Mouse (Mus musculus) embryonic facial prominence, embryonic 13.5 days (tissue): ENCODE measurements around the gene Creb5. TPM values are rescaled to one million over a fixed set of nuclear protein-coding genes. Genes with fewer than 3 reads are reported as not detected.
"Not testable (repeated sequence)": the region's sequence is repeated elsewhere in the genome, so short reads cannot be mapped to it uniquely, and the experiment has no call there.

Experiments
- ATAC-seq: fragments of 200-750 bp; cut with Nextera tagmentation; 2 replicates; pipeline ENCODE4 v1.8.0; 2017; ENCODE audit warnings: low read depth; ENCODE audit not compliant: insufficient number of reproducible peaks, insufficient read depth, low FRiP score, low TSS enrichment
- H3K27ac ChIP-seq: fragments of 300-500 bp; sonication (generic); 2 replicates; pipeline ENCODE4 v1.5.1; 2015; ENCODE audit warnings: moderate library complexity, mild to moderate bottlenecking, inconsistent platforms
- H3K27me3 ChIP-seq: fragments of 300-500 bp; sonication (generic); 2 replicates; pipeline ENCODE4 v1.6.1; 2015; ENCODE audit warnings: mild to moderate bottlenecking, inconsistent platforms
- H3K36me3 ChIP-seq: fragments of 300-500 bp; sonication (generic); 2 replicates; pipeline ENCODE4 v1.6.1; 2015; ENCODE audit warnings: mild to moderate bottlenecking, inconsistent platforms
- H3K4me1 ChIP-seq: fragments of 300-500 bp; sonication (generic); 2 replicates; pipeline ENCODE4 v1.6.1; 2015; ENCODE audit warnings: inconsistent platforms
- H3K4me2 ChIP-seq: fragments of 300-500 bp; sonication (generic); 2 replicates; pipeline ENCODE4 v1.6.1; 2015; ENCODE audit warnings: moderate library complexity, mild to moderate bottlenecking, inconsistent platforms
- H3K4me3 ChIP-seq: fragments of 300-500 bp; sonication (generic); 2 replicates; pipeline ENCODE4 v1.5.1; 2015; ENCODE audit warnings: mild to moderate bottlenecking, inconsistent platforms
- H3K9ac ChIP-seq: fragments of 300-500 bp; sonication (generic); 2 replicates; pipeline ENCODE4 v1.6.1; 2015; ENCODE audit warnings: mild to moderate bottlenecking, inconsistent platforms
- H3K9me3 ChIP-seq: fragments of 300-500 bp; sonication (generic); 2 replicates; pipeline ENCODE4 v1.6.1; 2016; ENCODE audit warnings: inconsistent platforms
- WGBS: fragments of 180-500 bp; shearing (Covaris S2); methylation state at CpG from one replicate; pipeline ENCODE4 v1.1.7; 2015; ENCODE audit warnings: mixed read lengths; 5-methylcytosine and 5-hydroxymethylcytosine counted together
- polyA plus RNA-seq: library from polyadenylated mRNA; unstranded; fragments of >200 nt; fragmentation: Nextera tagmentation; extraction: Ambion mirVana; gene quantifications from 2 replicates; pipeline ENCODE4 v1.2.1, GENCODE M21; 2015

The Creb5 gene
- polyA plus RNA-seq, 1 experiment from 2014 or later, result 21.8 TPM

DNA sequence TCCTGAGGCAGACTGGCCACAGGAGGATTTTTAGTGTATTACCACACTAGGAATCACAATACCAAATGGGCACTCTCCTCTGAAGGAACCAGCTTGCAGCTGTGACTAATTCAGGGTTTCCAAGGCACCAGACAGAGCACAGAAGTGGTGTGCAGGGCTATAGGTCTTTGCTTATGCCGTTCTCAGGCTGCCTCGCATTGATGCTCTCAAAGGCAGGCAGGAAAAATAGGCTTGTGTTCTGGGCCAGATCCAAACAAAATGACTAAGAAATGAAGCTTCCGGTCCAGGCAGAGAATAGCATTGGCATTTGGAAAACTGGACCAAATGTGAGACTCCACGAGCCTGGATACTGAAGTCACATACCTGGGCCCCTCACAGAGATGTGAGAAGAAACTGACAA is 108.1 kb downstream of the Creb5 start:
- Histone ChIP-seq H3K36me3 (no peaks in the 10 kb centered on the region), H3K27ac (peak overlapping the region; percentile 33; the same call in 1 of the 2 replicates), H3K4me1 (peaks cover 45% of the 10 kb centered on the region), H3K4me2 (no peak overlapping the region), H3K27me3 (no peaks in the 10 kb centered on the region), H3K4me3 (no peak overlapping the region), H3K9ac (no peak overlapping the region), H3K9me3 (no peaks in the 10 kb centered on the region)
- ATAC-seq, result no peak
- 42% methylated on average over 4 of the region's 4 CpGs for WGBS

GRCm38 (mm10) chr6:53396421-53396820 is 109.4 kb downstream of the Creb5 start:
- H3K9me3 ChIP-seq, result no peaks in the 10 kb centered on the region
- no peaks in the 10 kb centered on the region for H3K36me3 ChIP-seq
- peaks cover 48% of the 10 kb centered on the region for H3K4me1 ChIP-seq
- H3K4me2 ChIP-seq, result no peak overlapping the region
- no peak overlapping the region for H3K9ac ChIP-seq
- WGBS, result 86% methylated on average over 3 of the region's 3 CpGs
- H3K4me3 ChIP-seq, result no peak overlapping the region
- no peak for ATAC-seq
- no peaks in the 10 kb centered on the region for H3K27me3 ChIP-seq
- no peak overlapping the region for H3K27ac ChIP-seq

GRCm38 (mm10) chr6:53397797-53398196 is 110.7 kb downstream of the Creb5 start:
- H3K4me1 ChIP-seq, result peaks cover 48% of the 10 kb centered on the region
- H3K27me3 ChIP-seq, result no peaks in the 10 kb centered on the region
- WGBS, result 49% methylated on average over 4 of the region's 4 CpGs
- H3K9me3 ChIP-seq, result no peaks in the 10 kb centered on the region
- no peaks in the 10 kb centered on the region for H3K36me3 ChIP-seq
- no peak overlapping the region for H3K4me2 ChIP-seq
- H3K4me3 ChIP-seq, result no peak overlapping the region
- ATAC-seq, result no peak
- no peak overlapping the region for H3K9ac ChIP-seq
- H3K27ac ChIP-seq, result no peak overlapping the region

DNA sequence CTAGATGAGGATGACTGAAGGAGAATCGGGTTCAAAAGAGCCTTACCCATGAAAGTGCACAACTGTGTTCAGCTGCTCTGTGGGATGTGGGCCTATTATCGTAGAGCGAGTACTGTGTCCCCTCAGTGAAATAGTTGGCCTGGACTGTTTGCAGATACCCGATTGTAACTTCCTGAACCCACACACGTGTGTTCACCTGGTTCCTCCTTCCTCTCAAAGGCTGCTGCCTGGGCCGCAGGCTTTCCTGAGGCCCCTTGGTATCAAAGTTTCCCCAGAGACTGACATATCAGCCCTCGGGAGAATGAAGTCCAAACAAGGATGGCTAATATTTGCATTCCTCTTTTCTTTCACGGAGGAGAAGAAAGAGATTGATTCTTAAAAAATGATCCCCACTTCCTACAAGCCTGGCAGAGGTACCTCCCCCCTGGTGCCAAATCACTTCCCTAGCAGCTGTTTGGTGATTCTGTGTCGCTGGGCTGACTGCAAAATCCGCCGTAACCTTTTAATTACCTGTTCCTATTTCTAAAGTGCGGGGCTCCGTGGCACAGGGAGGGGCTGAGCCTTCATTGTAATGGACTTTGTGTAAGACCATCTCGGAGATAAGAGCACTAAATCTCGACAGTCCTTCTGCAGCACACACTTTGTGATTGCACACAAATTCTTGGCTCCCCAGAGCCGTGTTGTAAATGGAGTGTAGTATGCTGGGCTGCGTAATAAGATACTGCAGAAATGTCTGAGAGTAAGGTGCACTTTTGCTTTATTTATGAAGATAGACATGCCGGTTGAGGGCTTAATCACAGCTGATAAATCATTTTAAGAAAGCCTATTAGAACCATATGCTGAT is 111.4 kb downstream of the Creb5 start:
- Histone ChIP-seq H3K4me1 (peaks cover 46% of the 10 kb centered on the region), H3K36me3 (no peaks in the 10 kb centered on the region), H3K27ac (peak overlapping the region; percentile 5; the same call in 1 of the 2 replicates), H3K4me2 (peak overlapping the region; percentile 37; the same call in 1 of the 2 replicates), H3K9ac (0 out of 2 replicates have a peak overlapping the region, but pooled peaks have one; percentile 7), H3K27me3 (no peaks in the 10 kb centered on the region), H3K9me3 (no peaks in the 10 kb centered on the region), H3K4me3 (no peak overlapping the region)
- 18% methylated on average over 18 of the region's 18 CpGs for WGBS
- ATAC-seq, result no peak

DNA sequence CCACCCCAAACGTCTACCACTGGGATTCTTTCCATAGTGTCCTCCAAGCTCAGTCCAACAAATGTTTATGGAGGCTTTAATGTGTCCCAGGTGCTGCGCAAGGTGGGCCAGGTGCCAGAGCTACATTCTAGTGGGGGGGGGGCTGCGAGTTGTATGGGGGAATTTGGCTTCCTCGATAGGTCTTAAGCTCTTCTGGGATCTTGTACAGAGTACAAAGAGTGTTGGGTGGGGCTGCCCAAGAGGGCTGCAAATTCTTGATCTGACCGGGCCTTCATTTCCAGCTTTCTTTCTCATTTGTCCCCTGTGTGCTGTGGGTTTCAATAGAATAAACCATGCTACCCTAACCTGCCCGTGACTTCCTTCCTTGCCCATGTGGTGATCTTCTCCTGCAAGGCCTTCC is 114.3 kb downstream of the Creb5 start:
- H3K27ac ChIP-seq, result no peak overlapping the region
- ATAC-seq, result no peak
- H3K9me3 ChIP-seq, result no peaks in the 10 kb centered on the region
- no peak overlapping the region for H3K4me2 ChIP-seq
- H3K4me1 ChIP-seq, result peaks cover 25% of the 10 kb centered on the region
- no peak overlapping the region for H3K4me3 ChIP-seq
- 68% methylated on average over 6 of the region's 6 CpGs for WGBS
- H3K9ac ChIP-seq, result no peak overlapping the region
- H3K36me3 ChIP-seq, result no peaks in the 10 kb centered on the region
- H3K27me3 ChIP-seq, result no peaks in the 10 kb centered on the region

GRCm38 (mm10) chr6:53402551-53402950 is 115.5 kb downstream of the Creb5 start:
- H3K4me1 ChIP-seq, result peaks cover 25% of the 10 kb centered on the region
- not testable (repeated sequence) for H3K4me3 ChIP-seq, H3K4me2 ChIP-seq, H3K9me3 ChIP-seq, H3K27ac ChIP-seq, H3K27me3 ChIP-seq, H3K9ac ChIP-seq, H3K36me3 ChIP-seq, ATAC-seq
- 92% methylated on average over 7 of the region's 7 CpGs for WGBS

- Histone ChIP-seq H3K4me2 (no peak overlapping the region), H3K9me3 (no peaks in the 10 kb centered on the region), H3K36me3 (no peaks in the 10 kb centered on the region), H3K27me3 (no peaks in the 10 kb centered on the region), H3K4me1 (no peaks in the 10 kb centered on the region), H3K4me3 (no peak overlapping the region), H3K9ac (no peak overlapping the region), H3K27ac (no peak overlapping the region)
- no peak for ATAC-seq
- WGBS, result 81% methylated on average over 6 of the region's 6 CpGs
Observed at GRCm38 (mm10) chr6:53409183-53409582, 122.1 kb downstream of the Creb5 start.

GRCm38 (mm10) chr6:53421345-53421744 is 134.3 kb downstream of the Creb5 start:
- no peak for ATAC-seq
- Histone ChIP-seq H3K4me1 (no peaks in the 10 kb centered on the region), H3K4me2 (no peak overlapping the region), H3K4me3 (no peak overlapping the region), H3K9ac (no peak overlapping the region), H3K36me3 (no peaks in the 10 kb centered on the region), H3K27me3 (no peaks in the 10 kb centered on the region; the same call in 1 of the 2 replicates), H3K27ac (no peak overlapping the region), H3K9me3 (no peaks in the 10 kb centered on the region)
- 79% methylated on average over 3 of the region's 3 CpGs for WGBS

DNA sequence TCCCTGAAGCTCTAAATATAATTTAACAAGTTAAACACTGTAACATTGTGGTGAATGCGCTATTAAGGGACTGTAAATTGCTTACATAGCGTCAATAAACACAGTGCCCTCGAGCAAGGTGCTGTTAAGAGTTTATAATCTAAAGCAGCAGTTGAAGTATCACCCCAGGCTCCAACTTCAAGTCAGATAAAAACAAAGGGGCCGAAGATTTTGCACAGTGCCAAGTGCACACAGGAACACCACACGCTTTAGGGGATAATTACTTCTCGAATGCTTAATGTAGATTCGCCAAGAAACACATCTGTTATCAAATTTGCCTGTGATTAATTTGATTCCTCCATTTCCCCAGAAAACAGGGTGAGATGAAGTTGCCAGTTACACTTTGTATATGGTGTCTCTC is 142.3 kb downstream of the Creb5 start:
- Histone ChIP-seq H3K9ac (no peak overlapping the region), H3K27me3 (no peaks in the 10 kb centered on the region), H3K4me3 (no peak overlapping the region), H3K9me3 (no peaks in the 10 kb centered on the region), H3K4me1 (peaks cover 37% of the 10 kb centered on the region), H3K27ac (no peak overlapping the region), H3K36me3 (no peaks in the 10 kb centered on the region), H3K4me2 (no peak overlapping the region)
- ATAC-seq, result no peak
- WGBS, result 36% methylated on average over 7 of the region's 7 CpGs

DNA sequence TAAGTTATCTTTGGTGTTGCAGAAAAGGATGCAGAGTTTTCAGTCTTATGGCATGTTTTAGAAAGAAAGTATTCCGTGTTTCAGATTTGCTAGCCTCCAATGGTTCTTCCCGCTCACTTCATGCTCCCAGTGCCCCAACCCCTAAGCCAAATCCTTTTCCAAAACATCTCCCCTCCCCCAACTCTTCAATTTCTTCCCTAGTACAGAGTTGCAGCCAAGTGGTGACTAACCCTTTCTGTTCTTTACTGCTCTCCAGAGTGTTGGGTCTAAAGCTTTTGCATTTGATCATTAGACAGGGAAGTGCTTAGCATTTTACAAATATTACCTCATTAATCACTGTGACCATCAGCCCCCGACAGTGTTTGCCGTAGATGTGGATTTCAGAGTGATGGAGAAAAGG is 142.8 kb downstream of the Creb5 start:
- H3K4me1 ChIP-seq, result peaks cover 37% of the 10 kb centered on the region
- no peak for ATAC-seq
- WGBS, result 44% methylated on average over 4 of the region's 4 CpGs
- H3K9ac ChIP-seq, result no peak overlapping the region
- 0 out of 2 replicates have a peak overlapping the region, but pooled peaks have one; percentile 22 for H3K27ac ChIP-seq
- no peaks in the 10 kb centered on the region for H3K9me3 ChIP-seq
- no peak overlapping the region for H3K4me3 ChIP-seq
- H3K36me3 ChIP-seq, result no peaks in the 10 kb centered on the region
- H3K4me2 ChIP-seq, result no peak overlapping the region
- H3K27me3 ChIP-seq, result no peaks in the 10 kb centered on the region

DNA sequence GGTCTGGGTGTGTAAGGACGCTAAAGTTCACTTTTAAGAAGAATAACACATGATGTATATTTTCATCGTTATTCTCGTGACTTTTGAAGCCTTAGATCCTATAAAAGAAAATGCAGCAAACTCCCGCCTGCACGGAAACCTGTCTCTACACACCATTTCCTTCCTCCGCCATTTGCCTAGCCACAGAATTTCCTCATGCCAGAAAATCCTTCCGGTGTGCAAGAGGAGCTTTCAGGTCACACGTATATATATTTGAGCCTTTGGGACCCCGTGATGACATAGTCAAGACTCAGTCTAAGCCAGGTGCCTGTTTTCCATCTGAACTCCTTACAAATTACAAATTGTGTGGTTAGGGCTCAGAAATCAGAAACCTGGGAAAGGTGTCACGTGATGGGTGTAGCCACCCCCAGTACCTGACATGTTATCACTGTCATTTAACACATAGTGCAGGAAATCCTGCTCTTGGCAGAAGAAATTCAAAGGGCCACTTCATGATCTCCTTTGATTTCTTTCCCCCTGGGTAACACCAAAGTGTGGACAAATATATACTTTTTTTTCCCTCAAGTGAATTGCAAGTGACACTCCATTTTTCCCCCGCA is 158.9 kb downstream of the Creb5 start:
- 88% methylated on average over 11 of the region's 11 CpGs for WGBS
- H3K36me3 ChIP-seq, result no peaks in the 10 kb centered on the region
- H3K27me3 ChIP-seq, result peaks cover 14% of the 10 kb centered on the region; the same call in 1 of the 2 replicates
- no peak overlapping the region for H3K4me3 ChIP-seq
- no peak for ATAC-seq
- H3K4me2 ChIP-seq, result no peak overlapping the region
- peaks cover 21% of the 10 kb centered on the region for H3K4me1 ChIP-seq
- no peak overlapping the region for H3K9ac ChIP-seq
- H3K9me3 ChIP-seq, result no peaks in the 10 kb centered on the region
- no peak overlapping the region for H3K27ac ChIP-seq

GRCm38 (mm10) chr6:53447479-53447878 is 160.4 kb downstream of the Creb5 start:
- ATAC-seq, result no peak
- H3K27me3 ChIP-seq, result peaks cover 14% of the 10 kb centered on the region; the same call in 1 of the 2 replicates
- H3K27ac ChIP-seq, result no peak overlapping the region
- H3K9ac ChIP-seq, result no peak overlapping the region
- 85% methylated on average over 9 of the region's 9 CpGs for WGBS
- H3K36me3 ChIP-seq, result no peaks in the 10 kb centered on the region
- no peak overlapping the region for H3K4me3 ChIP-seq
- no peak overlapping the region for H3K4me2 ChIP-seq
- no peaks in the 10 kb centered on the region for H3K9me3 ChIP-seq
- peaks cover 35% of the 10 kb centered on the region for H3K4me1 ChIP-seq
